Mouse (Mus musculus) hindbrain, embryonic 10.5 days (tissue): Measurements from ENCODE around the gene Ctnna3. TPM values are rescaled to one million over a fixed set of nuclear protein-coding genes. Genes with fewer than 3 reads are reported as not detected.
"Not testable (repeated sequence)": the region's sequence is repeated elsewhere in the genome, so short reads cannot be mapped to it uniquely, and the experiment has no call there.

Experiments used
- DNase-seq: peaks from one replicate; pipeline ENCODE4 v3.0.0-alpha.2; 2017; ENCODE audit warnings: low spot score
- H3K27ac ChIP-seq: fragments of 300-500 bp; sonication (generic); 2 replicates; pipeline ENCODE4 v1.5.1; 2016; ENCODE audit warnings: mild to moderate bottlenecking, moderate library complexity
- H3K27me3 ChIP-seq: fragments of 300-500 bp; sonication (generic); 2 replicates; pipeline ENCODE4 v1.6.1; 2016; ENCODE audit warnings: mild to moderate bottlenecking; ENCODE audit not compliant: poor library complexity, insufficient read depth, severe bottlenecking
- H3K36me3 ChIP-seq: fragments of 300-500 bp; sonication (generic); 2 replicates; pipeline ENCODE4 v1.6.1; 2016; ENCODE audit warnings: mild to moderate bottlenecking, moderate library complexity
- H3K4me1 ChIP-seq: fragments of 300-500 bp; sonication (generic); replicated peaks from 2 replicates; pipeline ENCODE4 v1.6.1; 2016; ENCODE audit warnings: mild to moderate bottlenecking
- H3K4me3 ChIP-seq: fragments of 300-500 bp; sonication (generic); 2 replicates; pipeline ENCODE4 v1.5.1; 2016; ENCODE audit warnings: mild to moderate bottlenecking, moderate library complexity
- H3K9me3 ChIP-seq: fragments of 300-500 bp; sonication (generic); 2 replicates; pipeline ENCODE4 v1.6.1; 2016; ENCODE audit warnings: mild to moderate bottlenecking, moderate library complexity
- WGBS: fragments of 180-500 bp; shearing (Covaris S2); methylation state at CpG from one replicate; pipeline ENCODE4 v1.1.7; 2016; 5-methylcytosine and 5-hydroxymethylcytosine counted together
- polyA plus RNA-seq: library from polyadenylated mRNA; unstranded; fragments of >200 nt; fragmentation: Nextera tagmentation; extraction: Ambion mirVana; gene quantifications from 2 replicates; pipeline ENCODE4 v1.2.1, GENCODE M21; 2016

The Ctnna3 gene
- polyA plus RNA-seq, 1 experiment from 2014 or later: 0.21 TPM

DNA sequence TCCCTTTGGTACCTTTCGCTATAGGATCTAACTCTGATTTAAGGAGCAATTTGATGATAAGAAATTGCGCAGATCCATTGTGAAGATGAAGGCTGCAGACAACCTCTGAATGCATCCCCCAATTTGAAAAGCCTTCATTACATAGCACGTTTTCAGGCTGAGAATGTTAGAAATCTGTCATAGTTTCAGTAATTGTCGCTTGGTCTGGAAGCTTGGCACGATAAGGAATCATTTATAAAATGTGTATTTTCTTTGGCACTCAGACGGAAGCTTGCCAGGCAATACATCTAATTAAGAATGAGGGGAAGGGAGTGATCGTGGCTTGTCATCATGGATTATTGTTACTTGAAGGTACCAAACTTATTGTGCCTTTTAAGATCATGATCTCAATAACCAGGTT is 1511.1 kb downstream of the Ctnna3 start:
- 92% methylated on average over 7 of the region's 7 CpGs for WGBS
- no peaks in the 10 kb centered on the region for H3K36me3 ChIP-seq
- DNase-seq: no peak
- H3K4me1 ChIP-seq: no peaks in the 10 kb centered on the region
- no peaks in the 10 kb centered on the region for H3K9me3 ChIP-seq
- H3K4me3 ChIP-seq: no peak overlapping the region
- no peaks in the 10 kb centered on the region for H3K27me3 ChIP-seq
- no peak overlapping the region for H3K27ac ChIP-seq

- Histone ChIP-seq H3K27ac (no peak overlapping the region), H3K4me3 (no peak overlapping the region), H3K36me3 (no peaks in the 10 kb centered on the region), H3K4me1 (no peaks in the 10 kb centered on the region), H3K9me3 (no peaks in the 10 kb centered on the region), H3K27me3 (no peaks in the 10 kb centered on the region)
- DNase-seq: no peak
Measured at GRCm38 (mm10) chr10:64958391-64958790, 1528.5 kb downstream of the Ctnna3 start.

GRCm38 (mm10) chr10:64992871-64993270 is 1563.0 kb downstream of the Ctnna3 start:
- Histone ChIP-seq H3K9me3 (no peaks in the 10 kb centered on the region), H3K27ac (no peak overlapping the region), H3K4me1 (no peaks in the 10 kb centered on the region), H3K27me3 (no peaks in the 10 kb centered on the region), H3K4me3 (no peak overlapping the region), H3K36me3 (no peaks in the 10 kb centered on the region)
- no peak for DNase-seq
- WGBS: 62% methylated on average over 3 of the region's 3 CpGs

DNA sequence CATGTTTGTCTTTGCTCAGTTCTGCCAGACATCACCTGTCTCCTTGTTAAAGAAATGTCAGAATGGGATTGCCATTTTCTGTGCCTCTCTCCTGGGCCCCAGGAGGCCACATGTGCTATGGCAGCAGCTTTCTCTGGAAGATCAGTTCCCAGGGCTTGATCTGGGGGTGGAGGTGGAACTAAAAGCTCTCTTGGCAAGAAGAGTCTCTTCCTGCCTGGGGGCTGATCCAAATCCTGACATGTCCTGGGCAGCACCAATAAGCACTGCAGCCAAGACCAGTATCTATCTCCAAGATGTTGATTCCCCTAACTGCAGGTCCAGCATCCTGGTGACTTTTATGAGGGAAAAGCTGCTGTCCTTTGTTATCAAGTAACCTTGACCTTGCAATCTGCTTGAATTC is 1583.6 kb downstream of the Ctnna3 start:
- H3K36me3 ChIP-seq: no peaks in the 10 kb centered on the region
- no peaks in the 10 kb centered on the region for H3K27me3 ChIP-seq
- no peaks in the 10 kb centered on the region for H3K9me3 ChIP-seq
- no peak overlapping the region for H3K27ac ChIP-seq
- H3K4me3 ChIP-seq: no peak overlapping the region
- DNase-seq: no peak
- H3K4me1 ChIP-seq: no peaks in the 10 kb centered on the region

DNA sequence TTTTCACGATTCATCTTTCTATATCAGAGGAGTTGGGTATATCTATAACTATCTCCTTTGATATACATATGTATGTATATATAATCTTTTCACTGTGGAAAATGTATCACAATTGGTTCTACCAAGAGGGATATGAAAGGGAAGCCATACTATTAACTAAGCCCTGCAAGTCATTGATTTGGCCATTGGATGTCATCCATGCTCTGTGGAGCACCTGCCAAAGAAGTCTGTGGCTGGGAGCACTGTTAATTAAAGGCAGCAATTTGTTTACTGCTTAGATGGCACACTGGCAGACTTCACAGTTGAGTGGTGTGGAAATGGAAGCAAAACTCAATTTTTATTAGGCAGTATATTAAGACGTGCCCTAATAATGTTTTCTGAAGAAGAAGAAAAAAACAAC is 1592.8 kb downstream of the Ctnna3 start:
- no peaks in the 10 kb centered on the region for H3K4me1 ChIP-seq
- no peaks in the 10 kb centered on the region for H3K36me3 ChIP-seq
- no peak for DNase-seq
- H3K9me3 ChIP-seq: no peaks in the 10 kb centered on the region
- no peaks in the 10 kb centered on the region for H3K27me3 ChIP-seq
- no peak overlapping the region for H3K4me3 ChIP-seq
- 84% methylated on average over 2 of the region's 2 CpGs for WGBS
- H3K27ac ChIP-seq: no peak overlapping the region

DNA sequence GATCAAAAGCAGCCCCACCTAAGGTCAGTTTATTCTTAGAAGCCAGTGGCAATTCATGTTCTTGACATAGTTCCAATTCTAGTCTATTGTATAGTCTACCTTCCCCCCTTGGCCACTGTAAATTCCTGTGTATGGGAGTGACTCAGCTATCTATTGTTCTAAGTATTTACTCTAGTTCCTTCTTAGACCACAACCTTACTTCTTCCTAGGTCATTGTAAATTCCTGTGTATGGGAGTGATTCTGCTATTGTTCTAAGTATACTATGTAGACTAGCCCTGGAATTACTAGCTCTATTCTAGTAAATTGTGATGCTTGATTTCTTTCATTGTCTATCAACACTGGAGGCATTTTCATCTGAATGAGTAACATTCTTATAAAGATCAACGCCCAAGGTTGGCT is 1603.6 kb downstream of the Ctnna3 start:
- not testable (repeated sequence) for DNase-seq, H3K27ac ChIP-seq, H3K9me3 ChIP-seq, H3K4me3 ChIP-seq, H3K36me3 ChIP-seq, H3K27me3 ChIP-seq, H3K4me1 ChIP-seq
- 83% methylated on average over 1 of the region's 1 CpGs for WGBS

Other genes with a start within 250 kb of the Ctnna3 start
- gene Mypn, start 226.1 kb upstream of the Ctnna3 start, polyA plus RNA-seq: 0.09 and 0.10 TPM in 2 replicates
- gene Herc4, start 186.3 kb upstream of the Ctnna3 start, polyA plus RNA-seq: 41.8 and 44.6 TPM in 2 replicates
- 4.9 and 6.7 TPM in 2 replicates for gene Sirt1, start 48.4 kb upstream of the Ctnna3 start, polyA plus RNA-seq
- 12.5 and 13.4 TPM in 2 replicates for gene Dnajc12, start 47.7 kb upstream of the Ctnna3 start, polyA plus RNA-seq
- gene Gm7075, start 8.3 kb upstream of the Ctnna3 start, polyA plus RNA-seq: not detected in 2 replicates